Mouse (Mus musculus): ENCODE measurements around the gene Taar7b. TPM values are rescaled to one million over a fixed set of nuclear protein-coding genes. Genes with fewer than 3 reads are reported as not detected.

Gene Taar7b
- polyA plus RNA-seq, 1 experiment, result not detected

GRCm38 (mm10) chr10:24026922-24027321 lies 27.2 kb downstream of the Taar7b start, which contains the start of gene Taar7d:
Gene Taar7d, plus strand, starts transcription at chr10:24027222.
- no peak for TF ChIP-seq GATA1 (IDR thresholded peaks at IDR 0.05; ENCODE audit: low read length)

- no peak for TF ChIP-seq GATA1 (IDR thresholded peaks at IDR 0.05; ENCODE audit: low read length)
Observed at GRCm38 (mm10) chr10:24031347-24031746, 31.6 kb downstream of the Taar7b start.

GRCm38 (mm10) chr10:24037314-24037713 lies 37.6 kb downstream of the Taar7b start, which contains the start of gene Taar7e:
Gene Taar7e, plus strand, starts transcription at chr10:24037614.
- TF ChIP-seq GATA1 (IDR thresholded peaks at IDR 0.05; ENCODE audit: low read length), result no peak

- no peak for TF ChIP-seq GATA1 (IDR thresholded peaks at IDR 0.05; ENCODE audit: low read length)
Observed at GRCm38 (mm10) chr10:24040120-24040869, 40.6 kb downstream of the Taar7b start.

- no peak for TF ChIP-seq GATA1 (IDR thresholded peaks at IDR 0.05; ENCODE audit: low read length)
Observed at GRCm38 (mm10) chr10:24049210-24049609, 49.5 kb downstream of the Taar7b start, which contains the start of gene Taar7f. Gene Taar7f, plus strand, starts transcription at chr10:24049510.

Other genes with a start within 250 kb of the Taar7b start
- 671 and 1,310 TPM in 2 replicates for gene Rps12, start 212.7 kb upstream of the Taar7b start, polyA plus RNA-seq (2012)
- not detected in 2 replicates for gene Slc18b1, start 203.0 kb upstream of the Taar7b start, polyA plus RNA-seq (2012)
- gene Vnn3, start 148.5 kb upstream of the Taar7b start, polyA plus RNA-seq (2012), result not detected in 2 replicates
- gene Vnn1, start 105.3 kb upstream of the Taar7b start, polyA plus RNA-seq (2012), result not detected in 2 replicates
- not detected in 2 replicates for gene Taar1, start 79.6 kb upstream of the Taar7b start, polyA plus RNA-seq (2012)
- gene Taar2, start 61.4 kb upstream of the Taar7b start, polyA plus RNA-seq (2012), result not detected in 2 replicates
- gene Taar3, start 50.4 kb upstream of the Taar7b start, polyA plus RNA-seq (2012), result not detected in 2 replicates
- not detected in 2 replicates for gene Taar4, start 39.4 kb upstream of the Taar7b start, polyA plus RNA-seq (2012)
- not detected in 2 replicates for gene Taar5, start 29.2 kb upstream of the Taar7b start, polyA plus RNA-seq (2012)
- gene Taar6, start 14.3 kb upstream of the Taar7b start, polyA plus RNA-seq (2012), result not detected in 2 replicates
- gene Taar7a, start 6.5 kb upstream of the Taar7b start, polyA plus RNA-seq (2012), result not detected in 2 replicates
- not detected in 2 replicates for gene Taar7d, start 27.3 kb downstream of the Taar7b start, polyA plus RNA-seq (2012)
- gene Taar7e, start 37.7 kb downstream of the Taar7b start, polyA plus RNA-seq (2012), result not detected in 2 replicates
- gene Taar7f, start 49.6 kb downstream of the Taar7b start, polyA plus RNA-seq (2012), result not detected in 2 replicates
- not detected in 2 replicates for gene Taar8a, start 76.6 kb downstream of the Taar7b start, polyA plus RNA-seq (2012)
- gene Taar8b, start 92.4 kb downstream of the Taar7b start, polyA plus RNA-seq (2012), result not detected in 2 replicates
- gene Taar8c, start 102.0 kb downstream of the Taar7b start, polyA plus RNA-seq (2012), result not detected in 2 replicates
- not detected in 2 replicates for gene Taar9, start 109.6 kb downstream of the Taar7b start, polyA plus RNA-seq (2012)
- gene Stx7, start 149.4 kb downstream of the Taar7b start, polyA plus RNA-seq (2012), result 34.6 and 43.1 TPM in 2 replicates
- not detected in 2 replicates for gene Moxd1, start 223.6 kb downstream of the Taar7b start, polyA plus RNA-seq (2012)

All from G1E-ER4 (cell line).